Mouse (Mus musculus) neural tube, embryonic 11.5 days (tissue): Measurements from ENCODE around the gene Igsf21. TPM values are rescaled to one million over a fixed set of nuclear protein-coding genes. Genes with fewer than 3 reads are reported as not detected.

Experiments
- ATAC-seq: fragments of 200-750 bp; cut with Nextera tagmentation; 2 replicates; pipeline ENCODE4 v1.8.0; 2017; ENCODE audit warnings: moderate number of reproducible peaks, mild to moderate bottlenecking, moderate TSS enrichment, moderate library complexity; ENCODE audit not compliant: insufficient read depth, low FRiP score, low TSS enrichment
- DNase-seq: peaks from one replicate; pipeline ENCODE4 v3.0.0-alpha.2; 2015; ENCODE audit warnings: low spot score
- H3K27ac ChIP-seq: fragments of 300-500 bp; sonication (generic); 2 replicates; pipeline ENCODE4 v1.5.1; 2014; ENCODE audit warnings: low read depth, mild to moderate bottlenecking, low read length
- H3K27me3 ChIP-seq: fragments of 300-500 bp; sonication (generic); 2 replicates; pipeline ENCODE4 v1.6.1; 2014; ENCODE audit warnings: mild to moderate bottlenecking, low read length, mixed read lengths; ENCODE audit not compliant: control insufficient read depth, insufficient read depth
- H3K36me3 ChIP-seq: fragments of 300-500 bp; sonication (generic); 2 replicates; pipeline ENCODE4 v1.6.1; 2014; ENCODE audit warnings: mild to moderate bottlenecking, low read length, moderate library complexity, mixed read lengths; ENCODE audit not compliant: control insufficient read depth, insufficient read depth
- H3K4me1 ChIP-seq: fragments of 300-500 bp; sonication (generic); 2 replicates; pipeline ENCODE4 v1.6.1; 2014; ENCODE audit warnings: low read length, mixed read lengths; ENCODE audit not compliant: control insufficient read depth, insufficient read depth
- H3K4me2 ChIP-seq: fragments of 300-500 bp; sonication (generic); 2 replicates; pipeline ENCODE4 v1.6.1; 2014; ENCODE audit warnings: low read depth, mild to moderate bottlenecking, moderate library complexity
- H3K4me3 ChIP-seq: fragments of 300-500 bp; sonication (generic); 2 replicates; pipeline ENCODE4 v1.5.1; 2014; ENCODE audit warnings: low read depth, low read length
- H3K9ac ChIP-seq: fragments of 300-500 bp; sonication (generic); 2 replicates; pipeline ENCODE4 v1.6.1; 2014; ENCODE audit warnings: mild to moderate bottlenecking, low read length
- H3K9me3 ChIP-seq: fragments of 300-500 bp; sonication (generic); 2 replicates; pipeline ENCODE4 v1.6.1; 2016; ENCODE audit warnings: low read length; ENCODE audit not compliant: control insufficient read depth
- WGBS: fragments of 180-500 bp; shearing (Covaris S2); extraction: QIAGEN DNeasy Blood & Tissue Kit; methylation state at CpG from one replicate; pipeline ENCODE4 v1.1.7; 2014; 5-methylcytosine and 5-hydroxymethylcytosine counted together
- polyA plus RNA-seq: library from polyadenylated mRNA; unstranded; fragments of >200 nt; fragmentation: Nextera tagmentation; extraction: Ambion mirVana; gene quantifications from 2 replicates; pipeline ENCODE4 v1.2.1, GENCODE M21; 2014

Igsf21 gene
- 12.4 and 12.9 TPM in 2 replicates for polyA plus RNA-seq

DNA sequence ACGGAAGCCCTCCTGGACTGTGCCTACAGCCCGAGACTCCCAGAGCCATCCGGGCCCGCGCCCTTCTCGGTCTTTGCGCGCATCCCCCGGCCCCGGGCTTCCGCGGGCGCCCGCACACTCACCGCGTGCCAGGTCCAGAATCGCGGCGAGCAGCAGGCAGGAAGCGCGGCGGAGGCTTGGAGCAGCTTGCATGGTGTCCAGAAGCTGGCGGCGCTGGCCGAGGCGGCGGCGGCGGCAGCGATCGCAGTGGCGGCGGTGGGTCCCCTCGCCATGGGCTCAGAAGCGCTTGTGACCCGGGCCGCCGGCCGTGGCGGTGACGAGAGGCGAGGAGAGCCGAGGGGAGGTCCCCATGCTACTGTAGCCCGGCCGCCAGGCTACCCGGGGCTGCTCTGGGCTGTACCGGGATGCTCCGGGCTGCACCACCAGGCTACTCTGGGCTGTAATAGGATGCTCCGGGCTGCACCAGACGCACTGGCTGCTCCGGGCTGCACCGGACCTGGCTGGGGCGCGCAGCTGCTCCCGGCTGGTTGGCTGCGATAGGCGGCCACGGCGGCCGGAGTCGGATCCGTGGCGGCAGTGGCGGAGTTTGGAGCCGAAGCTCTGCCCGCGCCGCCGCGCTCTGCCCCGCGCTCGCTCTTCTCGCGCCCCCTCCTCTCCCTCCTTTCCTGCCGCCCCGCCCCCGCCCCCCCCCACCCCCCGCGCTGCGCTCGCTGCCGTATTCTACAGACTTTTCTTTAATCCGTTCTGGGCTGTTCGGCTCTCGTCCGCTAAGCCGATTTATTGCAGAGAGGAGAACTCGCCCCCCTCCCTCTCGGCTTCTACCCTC, at the start of gene Igsf21:
Gene Igsf21, minus strand, starts transcription at position 605 of the 826 bp plus-strand sequence.
- Histone ChIP-seq H3K36me3 (no peaks in the 10 kb centered on the region), H3K27me3 (peaks cover 74% of the 10 kb centered on the region), H3K9ac (peak within 1 kb of the TSS; percentile 60), H3K27ac (peak within 1 kb of the TSS; percentile 62; the same call in 1 of the 2 replicates), H3K4me3 (peak within 1 kb of the TSS; percentile 54), H3K9me3 (no peaks in the 10 kb centered on the region), H3K4me1 (peaks cover 13% of the 10 kb centered on the region), H3K4me2 (peak within 1 kb of the TSS; percentile 90)
- WGBS = under 1% methylated on average over 64 of the region's 90 CpGs
- ATAC-seq (peak; percentile 70), DNase-seq (peak; percentile 72)

GRCm38 (mm10) chr4:140285726-140286316, 39.2 kb upstream of the Igsf21 start:
- H3K4me2 ChIP-seq = no peak overlapping the region
- no peak overlapping the region for H3K27ac ChIP-seq
- H3K9ac ChIP-seq = no peak overlapping the region
- no peaks in the 10 kb centered on the region for H3K36me3 ChIP-seq
- no peak overlapping the region for H3K4me3 ChIP-seq
- H3K27me3 ChIP-seq = no peaks in the 10 kb centered on the region
- H3K9me3 ChIP-seq = no peaks in the 10 kb centered on the region
- DNase-seq (no peak), ATAC-seq (no peak)
- no peaks in the 10 kb centered on the region for H3K4me1 ChIP-seq
- WGBS = 79% methylated on average over 5 of the region's 5 CpGs

DNA sequence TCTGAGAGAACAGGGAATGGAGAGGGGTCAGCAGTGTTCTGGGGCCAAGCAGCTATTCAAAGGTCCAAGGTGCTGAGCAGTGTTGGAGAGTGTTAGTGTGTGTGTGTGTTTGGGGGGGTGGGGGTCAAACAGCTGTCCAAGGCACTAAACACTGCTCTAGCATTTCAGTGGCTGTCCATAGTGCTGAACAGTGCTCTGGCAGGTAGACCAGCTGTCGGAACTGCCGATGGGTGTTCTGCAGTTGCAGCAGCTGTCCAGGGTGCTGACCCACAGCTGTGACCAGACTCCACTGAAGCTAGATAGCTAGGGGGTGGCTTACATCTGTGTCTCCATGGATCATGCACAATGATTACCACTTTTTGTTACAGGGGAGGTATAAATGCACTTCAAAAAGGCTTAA, 36.8 kb upstream of the Igsf21 start:
- H3K9me3 ChIP-seq = no peaks in the 10 kb centered on the region
- no peak overlapping the region for H3K27ac ChIP-seq
- peak; percentile 62 for DNase-seq
- H3K36me3 ChIP-seq = no peaks in the 10 kb centered on the region
- no peaks in the 10 kb centered on the region for H3K27me3 ChIP-seq
- WGBS = 8% methylated on average over 2 of the region's 2 CpGs
- no peak overlapping the region for H3K4me3 ChIP-seq
- no peak overlapping the region for H3K9ac ChIP-seq
- no peak overlapping the region for H3K4me2 ChIP-seq
- H3K4me1 ChIP-seq = no peaks in the 10 kb centered on the region
- ATAC-seq = no peak

- Histone ChIP-seq H3K27ac (no peak overlapping the region), H3K36me3 (no peaks in the 10 kb centered on the region), H3K9me3 (no peaks in the 10 kb centered on the region), H3K27me3 (no peaks in the 10 kb centered on the region), H3K4me3 (no peak overlapping the region), H3K4me2 (no peak overlapping the region), H3K9ac (no peak overlapping the region), H3K4me1 (no peaks in the 10 kb centered on the region)
- WGBS = 86% methylated on average over 2 of the region's 2 CpGs
- ATAC-seq = no peak
- DNase-seq = no peak
Measured at GRCm38 (mm10) chr4:140278269-140278668, 31.7 kb upstream of the Igsf21 start.

- no peaks in the 10 kb centered on the region for H3K9me3 ChIP-seq
- no peaks in the 10 kb centered on the region for H3K27me3 ChIP-seq
- ATAC-seq = no peak
- no peak overlapping the region for H3K27ac ChIP-seq
- no peaks in the 10 kb centered on the region for H3K4me1 ChIP-seq
- no peak overlapping the region for H3K4me2 ChIP-seq
- H3K36me3 ChIP-seq = no peaks in the 10 kb centered on the region
- DNase-seq = no peak
- H3K4me3 ChIP-seq = no peak overlapping the region
- no peak overlapping the region for H3K9ac ChIP-seq
- WGBS = 94% methylated on average over 5 of the region's 5 CpGs
Measured at GRCm38 (mm10) chr4:140271913-140272312, 25.3 kb upstream of the Igsf21 start.

DNA sequence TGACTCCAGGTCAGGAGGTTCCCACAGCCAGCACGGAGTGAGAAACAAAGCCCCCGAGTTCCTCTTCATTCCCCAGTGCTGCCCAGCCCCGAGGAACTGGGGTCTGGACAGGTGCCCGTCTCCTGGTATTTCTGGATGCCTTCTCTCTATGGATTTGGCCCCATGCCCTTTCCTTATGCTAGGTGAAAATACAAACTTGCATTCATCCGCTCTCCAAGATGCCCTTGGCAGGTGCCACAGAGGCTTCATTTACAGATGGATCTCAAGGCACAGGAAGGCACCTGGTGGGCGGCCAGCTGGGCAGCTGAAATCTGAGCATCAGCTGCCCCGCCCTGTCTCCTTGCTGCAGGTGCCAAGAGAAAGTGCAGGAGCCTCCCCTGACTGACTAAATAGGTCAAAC, 23.9 kb upstream of the Igsf21 start:
- H3K4me1 ChIP-seq = no peaks in the 10 kb centered on the region

DNA sequence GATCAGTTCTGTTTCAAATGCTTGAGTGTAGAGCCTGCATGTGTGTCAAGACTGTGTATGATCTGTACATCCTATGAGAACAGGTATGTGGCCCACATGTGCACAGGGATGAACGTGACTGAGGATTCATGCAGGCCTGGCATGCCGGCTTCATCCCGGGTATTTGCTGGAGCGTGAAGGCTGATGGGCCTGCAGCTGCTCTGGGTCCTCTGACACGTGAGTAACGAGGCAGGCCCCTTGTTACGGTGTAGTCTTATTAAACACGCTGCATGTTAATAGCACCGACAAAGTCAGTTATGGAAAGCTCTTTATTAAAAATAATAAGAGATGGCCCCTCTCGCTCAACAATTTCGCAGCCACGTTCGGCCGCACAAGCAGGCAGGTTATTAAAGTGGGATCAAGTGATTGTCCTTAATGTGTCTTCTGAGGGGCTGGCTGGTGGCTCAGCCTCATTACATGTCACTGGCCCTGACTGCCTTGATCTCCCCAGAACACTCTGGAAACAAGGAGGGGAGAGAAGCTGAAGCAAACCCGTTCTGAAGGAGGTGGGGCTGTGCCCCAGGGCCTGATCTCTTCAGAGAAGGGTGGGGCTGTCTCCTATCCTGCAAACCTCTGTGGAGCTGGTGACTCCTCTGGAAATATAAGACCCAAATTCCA, 22.7 kb upstream of the Igsf21 start:
- H3K9ac ChIP-seq = no peak overlapping the region
- H3K4me3 ChIP-seq = no peak overlapping the region
- DNase-seq (no peak), ATAC-seq (no peak)
- H3K27ac ChIP-seq = no peak overlapping the region
- H3K4me2 ChIP-seq = no peak overlapping the region
- no peaks in the 10 kb centered on the region for H3K36me3 ChIP-seq
- no peaks in the 10 kb centered on the region for H3K27me3 ChIP-seq
- 84% methylated on average over 15 of the region's 15 CpGs for WGBS
- H3K4me1 ChIP-seq = no peaks in the 10 kb centered on the region
- no peaks in the 10 kb centered on the region for H3K9me3 ChIP-seq

More for the DNA sequence above, 23.9 kb upstream of the Igsf21 start:
- WGBS = 70% methylated on average over 7 of the region's 7 CpGs
- H3K36me3 ChIP-seq = no peaks in the 10 kb centered on the region
- DNase-seq (no peak), ATAC-seq (no peak)
- no peak overlapping the region for H3K4me3 ChIP-seq
- no peak overlapping the region for H3K9ac ChIP-seq
- no peak overlapping the region for H3K27ac ChIP-seq
- H3K27me3 ChIP-seq = no peaks in the 10 kb centered on the region
- H3K9me3 ChIP-seq = no peaks in the 10 kb centered on the region
- H3K4me2 ChIP-seq = no peak overlapping the region

- no peak overlapping the region for H3K4me3 ChIP-seq
- DNase-seq = no peak
- H3K27ac ChIP-seq = no peak overlapping the region
- no peak for ATAC-seq
- no peaks in the 10 kb centered on the region for H3K4me1 ChIP-seq
- 75% methylated on average over 9 of the region's 9 CpGs for WGBS
- H3K9ac ChIP-seq = no peak overlapping the region
- no peaks in the 10 kb centered on the region for H3K27me3 ChIP-seq
- no peaks in the 10 kb centered on the region for H3K9me3 ChIP-seq
- no peak overlapping the region for H3K4me2 ChIP-seq
- no peaks in the 10 kb centered on the region for H3K36me3 ChIP-seq
Measured at GRCm38 (mm10) chr4:140267835-140268234, 21.3 kb upstream of the Igsf21 start.
